Mouse (Mus musculus) spleen, postnatal 36 days (tissue): ENCODE measurements around the gene Srp72.
A peak's percentile ranks its signal among the peaks of the same experiment; 100 is the strongest.

Experiments
- DNase-seq, 2 experiments: peaks; one replicate each; pipeline ENCODE4 v3.0.0; 2022; ENCODE audit warnings: low spot score in 2 of 2, mixed read lengths in 1 of 2

Srp72 gene

DNA sequence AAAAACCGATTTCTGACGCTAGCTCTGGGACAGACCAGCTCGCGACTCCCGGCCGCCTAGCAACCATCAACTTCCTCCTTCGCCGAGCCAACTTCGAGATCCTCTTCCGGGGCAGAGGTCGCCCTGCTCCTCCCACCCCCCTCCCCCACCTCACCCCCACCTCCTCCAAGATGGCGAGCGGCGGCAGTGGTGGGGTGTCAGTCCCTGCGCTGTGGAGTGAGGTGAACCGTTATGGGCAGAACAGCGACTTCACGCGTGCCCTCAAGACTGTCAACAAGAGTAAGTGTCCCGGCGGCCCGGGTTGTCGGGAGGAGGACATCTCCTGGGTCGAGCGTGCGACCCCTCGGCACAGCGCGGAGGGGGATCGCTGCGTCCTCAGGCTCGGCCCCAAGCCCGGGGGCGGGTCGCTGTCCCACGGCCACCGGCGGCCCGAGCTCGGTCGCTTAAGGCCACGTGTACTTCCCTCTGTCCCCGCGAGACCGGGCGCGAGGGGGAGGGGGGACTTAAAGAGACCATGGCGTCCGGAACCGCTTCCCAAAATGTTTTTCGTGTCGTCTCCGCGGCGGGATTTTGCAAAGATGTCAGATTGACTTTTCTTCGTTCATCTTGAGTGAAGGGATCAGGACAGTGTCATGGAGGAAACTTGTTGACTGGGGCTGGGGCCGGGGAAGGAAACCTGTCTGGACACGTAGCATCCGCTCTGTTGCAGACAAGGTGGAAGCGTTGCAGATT, at the start of gene Srp72:
Gene Srp72 (plus strand): TSS at position 130 of the 732 bp plus-strand sequence.
- peak; percentile 78 to 80 for DNase-seq

- no peak for DNase-seq
These were observed 46.2 kb upstream of the Srp72 start for GRCm38 (mm10) chr5:76928124-76928832.

- DNase-seq: no peak
These were observed 45.2 kb upstream of the Srp72 start for GRCm38 (mm10) chr5:76929180-76929877.

DNA sequence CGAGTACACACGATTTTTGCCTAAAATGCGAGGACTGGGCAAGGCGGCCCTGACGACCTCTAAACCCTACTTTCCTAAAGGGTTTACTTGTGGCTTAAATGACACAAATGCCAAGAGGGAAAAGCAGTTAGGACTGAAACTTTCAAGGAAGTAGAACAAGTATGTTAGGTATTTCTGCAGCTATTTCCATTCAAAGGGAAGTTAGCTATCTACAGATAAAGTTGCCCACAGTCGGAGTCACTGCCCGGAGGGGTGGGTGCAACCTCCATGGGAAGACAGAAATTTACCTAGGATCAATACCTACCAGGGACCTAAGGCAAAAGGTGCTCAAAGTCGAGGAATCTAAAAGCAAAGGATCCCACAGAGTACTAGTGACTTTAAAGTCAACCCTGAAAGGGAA, 34.8 kb upstream of the Srp72 start:
- DNase-seq: no peak

DNA sequence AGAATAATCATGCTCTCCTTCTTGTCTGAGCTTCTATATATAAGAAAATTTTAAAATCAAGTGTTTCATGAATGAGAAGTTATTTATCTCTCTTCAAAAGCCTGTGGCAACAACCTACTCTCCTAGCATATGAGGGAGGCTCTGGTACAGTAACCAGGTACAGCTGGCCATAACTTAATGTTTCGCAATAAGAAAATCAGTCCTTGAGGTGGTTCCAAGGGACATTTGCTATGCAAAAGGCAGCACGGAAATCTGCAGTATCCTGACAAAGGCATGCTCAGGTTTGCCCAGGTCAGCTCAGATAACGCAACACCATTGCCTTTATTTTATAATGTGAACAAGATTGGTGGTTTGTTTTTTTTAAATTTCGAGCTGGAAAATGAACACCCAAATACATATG, 32.5 kb upstream of the Srp72 start:
- no peak for DNase-seq

- DNase-seq: no peak
These were observed 32.0 kb upstream of the Srp72 start for GRCm38 (mm10) chr5:76942505-76942904.

DNA sequence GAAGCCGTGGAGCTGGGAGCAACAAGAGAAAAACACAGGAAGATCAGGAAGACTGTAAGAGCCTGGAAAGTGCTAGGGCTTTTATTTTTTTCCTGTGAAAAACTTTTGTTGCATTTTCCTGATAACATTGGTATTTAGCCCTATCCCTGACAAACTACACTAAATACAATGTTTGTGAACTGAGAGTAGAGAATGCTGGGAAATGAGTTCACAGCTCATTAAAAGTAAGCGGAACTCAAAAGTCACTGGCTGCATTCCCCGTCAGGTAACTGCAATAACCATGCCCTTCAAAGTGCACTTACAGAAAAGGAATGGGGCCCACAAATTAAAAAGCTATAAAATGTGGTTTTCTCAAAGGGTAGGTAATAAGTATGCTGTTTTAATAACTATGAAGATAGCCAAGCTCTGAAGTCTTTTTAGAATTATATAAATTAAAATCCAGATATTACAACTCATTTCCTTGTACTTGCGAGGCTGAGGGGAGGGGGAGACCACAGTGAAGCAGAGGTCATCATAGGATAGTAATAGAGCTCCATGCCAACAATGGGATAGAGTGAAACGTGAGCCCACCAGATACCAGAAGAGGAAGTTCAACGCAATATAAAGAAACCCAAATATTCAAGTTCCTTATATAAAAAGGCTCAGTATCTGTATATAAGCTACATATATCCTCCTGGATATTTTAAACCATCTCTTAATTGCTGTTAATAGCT, 29.4 kb upstream of the Srp72 start:
- no peak for DNase-seq

DNA sequence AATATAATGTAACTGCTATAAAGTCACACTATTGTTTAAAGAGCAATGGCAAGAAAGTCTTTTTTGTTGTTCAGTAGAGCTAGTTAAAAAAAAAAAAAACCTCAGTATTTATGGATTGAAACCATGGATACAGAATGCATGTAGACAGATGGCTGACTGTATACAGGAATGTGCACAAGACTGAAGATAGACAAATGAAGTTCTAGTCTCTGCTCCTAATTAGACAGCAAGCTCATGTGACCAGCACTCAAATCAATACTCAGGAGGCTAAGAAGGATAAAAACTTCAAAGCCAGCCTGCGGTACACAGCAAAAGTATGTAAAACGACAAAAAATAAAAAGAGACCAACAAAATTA, 28.8 kb upstream of the Srp72 start:
- DNase-seq: no peak

DNA sequence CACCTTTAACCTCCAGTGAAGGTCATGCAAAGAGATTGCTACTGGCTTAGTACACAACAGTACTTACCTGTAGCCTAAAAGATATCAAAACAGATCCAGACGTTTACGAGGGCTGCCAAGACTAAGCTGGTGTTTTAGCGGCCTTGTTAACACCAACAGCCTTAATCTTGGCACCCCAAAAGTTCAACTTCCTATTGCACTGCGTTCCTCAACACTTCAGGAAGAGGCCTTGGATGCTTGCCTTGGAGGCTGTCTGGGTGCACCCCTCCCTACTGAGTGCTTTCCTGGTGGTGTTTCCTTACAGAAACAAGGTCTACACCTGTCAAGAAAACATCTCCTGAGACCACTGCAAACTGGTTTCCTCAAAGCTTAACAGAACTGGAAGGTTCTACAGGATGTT, 27.3 kb upstream of the Srp72 start:
- no peak for DNase-seq

DNA sequence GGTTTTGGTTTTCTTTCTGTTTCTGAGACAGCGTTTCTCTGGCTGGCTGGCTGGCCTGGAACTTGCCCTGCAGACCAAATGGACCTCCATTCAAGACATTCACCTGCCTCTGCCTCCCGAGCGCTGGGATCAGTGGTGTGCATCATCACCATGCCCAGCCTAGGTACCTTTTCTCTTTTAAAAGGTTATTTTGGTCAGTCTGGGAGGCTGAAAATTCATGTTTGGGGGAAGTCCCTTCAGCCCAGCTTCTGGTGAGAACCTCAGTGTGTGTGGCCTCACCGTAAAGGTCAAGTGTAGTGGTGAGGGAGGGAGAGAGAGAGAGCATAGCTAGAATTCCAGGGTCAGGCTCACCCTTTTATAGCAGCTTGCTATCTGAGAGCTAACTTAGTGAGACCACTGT, 26.7 kb upstream of the Srp72 start:
- no peak for DNase-seq

DNA sequence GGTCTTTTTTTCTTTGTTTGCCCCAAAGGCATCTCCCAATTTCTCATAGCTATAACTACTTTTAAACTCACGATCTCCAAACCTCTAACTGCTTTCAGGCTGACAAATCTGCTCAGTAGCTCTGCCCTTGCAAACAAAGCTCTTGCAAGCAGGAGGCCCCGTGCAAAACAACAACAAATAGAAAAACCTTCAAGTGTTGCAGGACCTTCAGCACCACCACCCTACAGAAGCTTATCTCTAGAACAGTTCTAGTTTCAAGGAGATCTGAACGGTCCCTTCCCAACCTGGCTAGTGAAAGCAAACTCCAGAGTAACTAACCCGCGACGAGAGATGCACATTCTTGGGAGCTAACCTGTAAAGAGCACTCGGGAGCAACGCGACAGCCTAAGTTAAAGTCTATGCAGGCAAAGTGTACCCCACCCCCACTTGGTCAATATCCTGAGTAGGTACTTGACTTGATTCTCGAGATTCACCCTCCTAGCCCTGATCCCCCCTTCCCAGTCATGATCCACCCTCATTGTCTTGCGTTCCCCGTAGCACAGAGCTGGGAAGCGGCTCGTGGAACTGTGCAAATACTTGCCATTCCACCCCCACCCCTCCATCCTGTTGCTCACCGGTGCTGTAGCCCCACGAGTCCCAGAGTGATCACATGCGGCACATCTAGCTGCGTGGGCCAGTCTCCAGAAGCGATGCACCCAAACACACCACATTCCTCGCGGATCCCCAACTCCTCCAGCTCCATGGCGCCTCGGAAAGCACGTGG, 24.0 kb upstream of the Srp72 start:
- DNase-seq: no peak

- peak; percentile 98 to 99 for DNase-seq
These were observed 23.1 kb upstream of the Srp72 start, which contains the start of the genes Paics and Ppat for GRCm38 (mm10) chr5:76951106-76952027. Gene Paics, plus strand, starts transcription at chr5:76951307. Gene Ppat, minus strand, starts transcription at chr5:76951578.

DNA sequence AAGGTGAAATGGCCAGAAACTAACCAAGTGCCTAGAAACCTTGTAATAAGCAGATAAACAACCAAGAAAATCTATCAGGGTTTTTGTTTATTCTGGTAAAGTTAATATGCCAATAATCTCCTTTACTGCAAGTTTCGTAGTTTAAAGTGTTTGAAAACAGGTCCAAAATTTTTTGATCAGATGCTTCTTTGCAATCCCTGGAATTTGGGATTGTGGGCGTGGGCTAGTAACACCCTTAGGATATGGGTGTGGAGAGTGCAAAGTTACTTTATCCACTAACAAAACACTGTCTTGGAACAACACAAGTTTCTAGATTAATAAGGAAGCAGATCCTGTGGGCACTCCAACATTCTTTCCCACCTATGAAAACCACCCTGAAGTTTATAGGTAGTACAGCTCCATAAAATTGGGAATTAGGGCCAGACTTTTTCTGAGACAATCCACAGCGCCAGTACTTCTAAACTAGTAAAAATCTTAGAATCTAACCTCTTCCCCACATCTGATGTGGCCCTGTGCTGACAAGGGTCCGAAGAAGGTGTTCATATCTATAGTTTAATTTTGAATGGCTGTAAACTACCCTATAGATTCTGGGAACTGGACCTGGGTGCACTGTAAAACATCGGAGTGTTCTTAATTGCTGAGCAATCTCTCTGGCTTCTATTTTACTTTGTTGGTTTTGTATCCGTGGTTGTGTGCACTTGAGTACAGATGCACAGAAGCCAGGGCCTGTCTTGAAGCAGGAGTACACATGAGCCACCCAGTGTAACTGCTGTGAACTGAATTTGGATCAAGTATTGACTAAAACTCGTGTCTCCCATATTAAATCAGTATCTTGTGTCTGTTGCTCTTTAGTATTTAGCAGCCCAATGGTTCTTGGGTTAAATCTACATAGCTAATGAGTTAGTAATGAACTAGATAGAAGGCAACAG, 22.1 kb upstream of the Srp72 start:
- DNase-seq: no peak

GRCm38 (mm10) chr5:76953794-76954193, 20.7 kb upstream of the Srp72 start:
- DNase-seq: no peak

DNA sequence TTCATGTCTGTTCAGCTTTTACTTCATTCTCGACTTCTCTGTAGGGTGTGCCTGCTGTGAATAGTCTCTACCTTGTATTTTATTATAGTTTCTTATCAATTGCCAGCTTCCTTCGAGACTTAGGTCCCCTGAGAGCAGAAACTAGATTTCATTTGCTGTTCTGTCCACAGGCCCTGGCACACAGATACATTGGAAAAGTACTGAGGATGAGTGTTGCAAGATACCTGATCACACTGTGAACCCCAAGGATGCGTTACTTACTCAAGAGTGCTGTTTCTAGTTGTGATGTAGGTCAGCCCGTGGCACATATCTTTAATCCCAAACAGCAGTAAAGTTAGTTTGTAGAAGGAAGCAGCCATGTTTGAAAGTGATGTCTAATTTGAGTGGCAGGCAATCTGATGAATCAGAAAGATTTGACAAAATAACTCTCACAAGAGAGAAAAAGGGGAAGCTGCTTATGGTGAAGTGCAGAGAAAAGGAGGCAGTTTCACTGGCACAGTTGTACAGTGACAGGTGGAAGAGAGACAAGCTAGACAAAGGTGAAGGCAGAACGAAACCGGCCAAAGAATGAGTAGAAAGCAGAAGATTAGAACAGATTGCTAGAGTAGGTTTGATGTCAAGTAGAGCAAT, 20.1 kb upstream of the Srp72 start:
- no peak for DNase-seq

- no peak for DNase-seq
These were observed 19.0 kb upstream of the Srp72 start for GRCm38 (mm10) chr5:76955474-76955873.

- DNase-seq: no peak
These were observed 16.5 kb upstream of the Srp72 start for GRCm38 (mm10) chr5:76957954-76958353.

GRCm38 (mm10) chr5:76959587-76959986, 14.9 kb upstream of the Srp72 start:
- DNase-seq: no peak

GRCm38 (mm10) chr5:76962545-76962944, 11.9 kb upstream of the Srp72 start:
- no peak for DNase-seq
